Mouse (Mus musculus) neural tube, embryonic 14.5 days (tissue): ENCODE measurements around the gene Scyl3. TPM values are rescaled to one million over a fixed set of nuclear protein-coding genes. Genes with fewer than 3 reads are reported as not detected.

ENCODE experiments used
- ATAC-seq: fragments of 200-750 bp; cut with Nextera tagmentation; 2 replicates; pipeline ENCODE4 v1.8.0; 2017; ENCODE audit warnings: low read depth, mild to moderate bottlenecking, moderate TSS enrichment, moderate library complexity
- H3K27ac ChIP-seq: fragments of 300-500 bp; sonication (generic); 2 replicates; pipeline ENCODE4 v1.5.1; 2014; ENCODE audit warnings: low read depth, mild to moderate bottlenecking, control low read depth, low read length, moderate library complexity, mixed read lengths
- H3K27me3 ChIP-seq: fragments of 300-500 bp; sonication (generic); 2 replicates; pipeline ENCODE4 v1.6.1; 2014; ENCODE audit warnings: low read length; ENCODE audit not compliant: control insufficient read depth, insufficient read depth
- H3K36me3 ChIP-seq: fragments of 300-500 bp; sonication (generic); 2 replicates; pipeline ENCODE4 v1.6.1; 2014; ENCODE audit warnings: low read length, mixed read lengths; ENCODE audit not compliant: control insufficient read depth, insufficient read depth
- H3K4me1 ChIP-seq: fragments of 300-500 bp; sonication (generic); 2 replicates; pipeline ENCODE4 v1.6.1; 2014; ENCODE audit warnings: low read length; ENCODE audit not compliant: control insufficient read depth, insufficient read depth
- H3K4me2 ChIP-seq: fragments of 300-500 bp; sonication (generic); 2 replicates; pipeline ENCODE4 v1.6.1; 2014; ENCODE audit warnings: mild to moderate bottlenecking, low read depth, low read length, control low read depth
- H3K4me3 ChIP-seq: fragments of 300-500 bp; sonication (generic); 2 replicates; pipeline ENCODE4 v1.5.1; 2014; ENCODE audit warnings: low read depth, low read length, control low read depth, mixed read lengths
- H3K9ac ChIP-seq: fragments of 300-500 bp; sonication (generic); replicated peaks from 2 replicates; pipeline ENCODE4 v1.6.1; 2014; ENCODE audit warnings: low read depth, mild to moderate bottlenecking, control low read depth, low read length, mixed read lengths
- H3K9me3 ChIP-seq: fragments of 300-500 bp; sonication (generic); 2 replicates; pipeline ENCODE4 v1.6.1; 2016; ENCODE audit warnings: low read length; ENCODE audit not compliant: control insufficient read depth
- WGBS: fragments of 180-500 bp; shearing (Covaris S2); extraction: QIAGEN DNeasy Blood & Tissue Kit; methylation state at CpG from one replicate; pipeline ENCODE4 v1.1.7; 2014; 5-methylcytosine and 5-hydroxymethylcytosine counted together
- polyA plus RNA-seq: library from polyadenylated mRNA; unstranded; fragments of >200 nt; fragmentation: Nextera tagmentation; extraction: Ambion mirVana; gene quantifications from 2 replicates; pipeline ENCODE4 v1.2.1, GENCODE M21; 2014

Gene Scyl3
- polyA plus RNA-seq, 1 experiment from 2014 or later = 17.8 TPM

DNA sequence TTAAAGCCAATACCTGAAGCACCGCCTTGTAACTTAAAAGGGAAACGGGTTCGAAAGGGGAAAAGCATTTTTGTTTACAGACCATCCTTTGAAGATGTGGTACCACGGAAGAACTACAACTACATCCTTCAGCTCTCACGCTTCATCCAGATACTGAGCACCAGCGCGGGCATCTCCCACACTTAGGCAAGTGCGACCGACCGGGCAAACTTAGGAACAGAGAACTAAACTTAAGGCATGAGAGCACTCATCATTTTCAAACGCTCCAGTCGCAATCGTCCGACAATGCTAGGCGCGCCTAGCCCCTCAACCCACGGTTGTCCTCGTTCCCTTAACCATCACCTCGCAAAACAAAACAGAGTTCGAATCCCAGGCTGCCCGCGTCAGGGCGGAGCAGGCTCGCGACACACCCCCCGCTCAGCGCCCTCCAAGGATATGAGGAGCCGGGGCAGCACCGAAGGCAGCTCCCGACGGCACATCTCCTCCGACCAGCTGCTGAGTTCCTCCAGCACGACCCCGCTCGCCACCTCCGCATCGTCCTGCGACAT, 65.3 kb downstream of the Scyl3 start:
- WGBS = 2% methylated on average over 38 of the region's 38 CpGs
- peak; percentile 77; the same call in 1 of the 2 replicates for ATAC-seq

GRCm38 (mm10) chr1:163994721-163995608, 66.1 kb downstream of the Scyl3 start, which contains the start of the genes BC055324 and Mettl18:
Gene BC055324, minus strand, starts transcription at chr1:163994796.
Gene Mettl18, plus strand, starts transcription at chr1:163994889.
- Histone ChIP-seq H3K4me1 (no peaks in the 10 kb centered on the region), H3K27ac (peak within 1 kb of the TSS; percentile 63), H3K4me2 (peak within 1 kb of the TSS; percentile 72), H3K9me3 (no peaks in the 10 kb centered on the region), H3K36me3 (no peaks in the 10 kb centered on the region), H3K27me3 (no peaks in the 10 kb centered on the region), H3K9ac (peak within 1 kb of the TSS; percentile 67), H3K4me3 (peak within 1 kb of the TSS; percentile 50)
- 3% methylated on average over 43 of the region's 43 CpGs for WGBS
- peak; percentile 99 for ATAC-seq

More for the DNA sequence above, 65.3 kb downstream of the Scyl3 start:
- Histone ChIP-seq H3K27me3 (no peaks in the 10 kb centered on the region), H3K9me3 (no peaks in the 10 kb centered on the region), H3K4me3 (peak overlapping the region; percentile 50), H3K27ac (no peak overlapping the region), H3K36me3 (no peaks in the 10 kb centered on the region), H3K4me1 (no peaks in the 10 kb centered on the region), H3K9ac (peak overlapping the region; percentile 67), H3K4me2 (peak overlapping the region; percentile 72)

- H3K27me3 ChIP-seq = no peaks in the 10 kb centered on the region
- H3K9me3 ChIP-seq = no peaks in the 10 kb centered on the region
- H3K4me2 ChIP-seq = peak overlapping the region; percentile 62
- H3K27ac ChIP-seq = no peak overlapping the region
- peak overlapping the region; percentile 50 for H3K4me3 ChIP-seq
- no peak for ATAC-seq
- no peaks in the 10 kb centered on the region for H3K36me3 ChIP-seq
- no peaks in the 10 kb centered on the region for H3K4me1 ChIP-seq
- 85% methylated on average over 1 of the region's 2 CpGs for whole genome bisulfite sequencing
- peak overlapping the region; percentile 67; the same call in 1 of the 2 replicates for H3K9ac ChIP-seq
These were observed 66.7 kb downstream of the Scyl3 start for GRCm38 (mm10) chr1:163995609-163995913.

DNA sequence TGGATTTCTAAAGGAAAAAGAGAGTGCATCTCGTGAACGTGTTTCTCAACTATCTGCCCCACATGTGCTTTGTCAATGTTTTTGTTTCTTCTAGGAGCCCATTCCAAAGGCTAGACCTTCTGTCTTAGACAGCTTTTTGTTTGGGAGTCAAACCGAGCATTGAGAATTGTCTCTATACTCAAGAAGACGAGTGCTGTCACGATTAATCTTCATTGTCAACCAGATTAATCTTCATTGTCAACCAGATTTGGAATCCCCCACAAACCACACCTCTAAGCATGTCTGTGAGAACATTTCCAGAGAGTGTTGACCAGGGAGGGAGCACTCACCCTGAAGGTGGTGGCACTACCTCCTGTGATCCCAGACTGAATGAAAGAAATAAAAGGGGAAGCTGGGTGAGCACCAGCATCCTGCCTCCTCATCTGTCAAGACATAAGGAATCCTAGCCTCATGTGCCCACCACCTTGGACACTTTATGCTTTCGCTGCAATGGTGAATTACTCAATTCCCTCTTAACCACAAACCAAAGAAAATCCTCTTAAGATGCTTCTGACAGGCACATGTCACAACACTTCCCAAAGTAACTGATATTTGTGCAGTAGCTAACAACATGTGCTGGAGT, 73.0 kb downstream of the Scyl3 start:
- Histone ChIP-seq H3K27ac (no peak overlapping the region), H3K9me3 (no peaks in the 10 kb centered on the region), H3K9ac (no peak overlapping the region), H3K4me2 (no peak overlapping the region), H3K27me3 (no peaks in the 10 kb centered on the region), H3K4me1 (no peaks in the 10 kb centered on the region), H3K4me3 (no peak overlapping the region), H3K36me3 (no peaks in the 10 kb centered on the region)
- 69% methylated on average over 6 of the region's 6 CpGs for WGBS
- ATAC-seq = no peak

GRCm38 (mm10) chr1:164004311-164004710, 75.4 kb downstream of the Scyl3 start:
- 84% methylated on average over 3 of the region's 3 CpGs for WGBS
- Histone ChIP-seq H3K4me2 (no peak overlapping the region), H3K9me3 (no peaks in the 10 kb centered on the region), H3K27me3 (no peaks in the 10 kb centered on the region), H3K4me3 (no peak overlapping the region), H3K36me3 (no peaks in the 10 kb centered on the region), H3K9ac (no peak overlapping the region), H3K4me1 (no peaks in the 10 kb centered on the region), H3K27ac (no peak overlapping the region)
- ATAC-seq = no peak

Other genes with a start within 250 kb of the Scyl3 start
- not detected in 2 replicates for gene Mettl11b, start 203.9 kb upstream of the Scyl3 start, polyA plus RNA-seq
- gene Kifap3, start 149.5 kb upstream of the Scyl3 start, polyA plus RNA-seq = 158 and 178 TPM in 2 replicates
- gene BC055324, start 65.7 kb downstream of the Scyl3 start, polyA plus RNA-seq = 3.6 and 4.2 TPM in 2 replicates
- 7.5 and 10.1 TPM in 2 replicates for gene Mettl18, start 65.8 kb downstream of the Scyl3 start, polyA plus RNA-seq
- not detected in 2 replicates for gene Sele, start 119.1 kb downstream of the Scyl3 start, polyA plus RNA-seq
- 0.14 and 0.16 TPM in 2 replicates for gene Sell, start 132.9 kb downstream of the Scyl3 start, polyA plus RNA-seq
- gene Selp, start 186.2 kb downstream of the Scyl3 start, polyA plus RNA-seq = not detected in 2 replicates
- 0.15 and 0.32 TPM in 2 replicates for gene F5, start 222.7 kb downstream of the Scyl3 start, polyA plus RNA-seq